Mouse (Mus musculus): ENCODE measurements around the gene Cnn2. TPM values are rescaled to one million over a fixed set of nuclear protein-coding genes. Genes with fewer than 3 reads are reported as not detected.
"Not testable (repeated sequence)": the region's sequence is repeated elsewhere in the genome, so short reads cannot be mapped to it uniquely, and the experiment has no call there.

Cnn2 gene
- polyA plus RNA-seq, 1 experiment from 2014 or later, result 320 TPM

DNA sequence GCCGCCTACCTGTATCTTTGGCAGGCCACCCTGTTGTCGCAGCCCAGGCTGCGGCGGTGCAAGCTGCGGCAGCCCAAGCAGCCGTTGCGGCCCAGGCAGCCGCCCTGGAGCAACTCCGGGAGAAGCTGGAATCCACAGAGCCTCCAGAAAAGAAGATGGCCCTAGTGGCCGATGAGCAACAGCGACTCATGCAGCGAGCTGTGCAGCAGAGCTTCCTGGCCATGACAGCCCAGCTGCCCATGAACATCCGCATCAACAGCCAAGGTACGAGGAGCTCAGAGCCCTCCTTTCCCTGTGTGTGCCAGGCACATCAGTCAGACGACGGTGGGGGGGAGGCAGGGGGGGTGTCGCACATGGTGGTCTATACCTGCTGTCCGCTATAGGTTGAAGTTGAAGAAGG is 37.7 kb upstream of the Cnn2 start:
- 82% methylated on average over 18 of the region's 18 CpGs for WGBS
- no peak for DNase-seq (ENCODE audit: low spot score)
- H3K9ac ChIP-seq (ENCODE audit: low read length), result no peak overlapping the region
- no peak overlapping the region for H3K4me3 ChIP-seq (ENCODE audit: low read depth, low read length)
- H3K27ac ChIP-seq (ENCODE audit: low read depth), result no peak overlapping the region
- no peak for ATAC-seq (replicated peaks; ENCODE audit: low FRiP score, low TSS enrichment, low read depth)
- peaks cover 53% of the 10 kb centered on the region for H3K36me3 ChIP-seq (ENCODE audit: control insufficient read depth, insufficient read depth, low read length)
- H3K4me2 ChIP-seq (ENCODE audit: low read length), result no peak overlapping the region
- peaks cover 20% of the 10 kb centered on the region for H3K4me1 ChIP-seq (replicated peaks; ENCODE audit: control insufficient read depth, insufficient read depth, low read length)
- no peaks in the 10 kb centered on the region for H3K9me3 ChIP-seq (ENCODE audit: control insufficient read depth, low read length)
- no peaks in the 10 kb centered on the region for H3K27me3 ChIP-seq (replicated peaks; ENCODE audit: control insufficient read depth, insufficient read depth, low read length)

DNA sequence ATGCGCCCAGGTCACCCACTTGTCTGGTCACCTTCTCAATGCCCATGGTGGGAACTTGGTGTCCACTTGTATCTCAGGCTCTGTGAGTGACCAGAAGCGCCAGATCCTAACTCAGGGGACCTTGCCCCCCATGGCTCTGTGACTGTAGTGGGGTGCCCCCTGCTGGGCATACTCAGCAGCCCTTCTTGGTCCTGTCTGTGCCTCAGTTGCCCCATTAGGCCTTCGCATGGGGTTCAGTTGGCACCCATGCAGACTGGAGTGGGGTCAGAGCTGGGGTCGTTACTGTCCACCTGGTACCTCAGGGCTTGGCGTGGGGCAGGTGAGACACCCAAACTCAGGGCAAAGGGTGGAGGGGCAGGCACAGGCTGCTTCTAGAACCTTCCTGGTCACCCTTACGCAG is 34.4 kb upstream of the Cnn2 start:
- H3K4me1 ChIP-seq (replicated peaks; ENCODE audit: control insufficient read depth, insufficient read depth, low read length), result no peaks in the 10 kb centered on the region
- H3K9ac ChIP-seq (ENCODE audit: low read length), result no peak overlapping the region
- ATAC-seq (replicated peaks; ENCODE audit: low FRiP score, low TSS enrichment, low read depth), result no peak
- no peaks in the 10 kb centered on the region for H3K9me3 ChIP-seq (ENCODE audit: control insufficient read depth, low read length)
- no peak overlapping the region for H3K27ac ChIP-seq (ENCODE audit: low read depth)
- no peaks in the 10 kb centered on the region for H3K27me3 ChIP-seq (replicated peaks; ENCODE audit: control insufficient read depth, insufficient read depth, low read length)
- H3K36me3 ChIP-seq (ENCODE audit: control insufficient read depth, insufficient read depth, low read length), result peaks cover 48% of the 10 kb centered on the region
- H3K4me3 ChIP-seq (ENCODE audit: low read depth, low read length), result no peak overlapping the region
- H3K4me2 ChIP-seq (ENCODE audit: low read length), result no peak overlapping the region
- no peak for DNase-seq (ENCODE audit: low spot score)
- WGBS, result 87% methylated on average over 6 of the region's 6 CpGs

DNA sequence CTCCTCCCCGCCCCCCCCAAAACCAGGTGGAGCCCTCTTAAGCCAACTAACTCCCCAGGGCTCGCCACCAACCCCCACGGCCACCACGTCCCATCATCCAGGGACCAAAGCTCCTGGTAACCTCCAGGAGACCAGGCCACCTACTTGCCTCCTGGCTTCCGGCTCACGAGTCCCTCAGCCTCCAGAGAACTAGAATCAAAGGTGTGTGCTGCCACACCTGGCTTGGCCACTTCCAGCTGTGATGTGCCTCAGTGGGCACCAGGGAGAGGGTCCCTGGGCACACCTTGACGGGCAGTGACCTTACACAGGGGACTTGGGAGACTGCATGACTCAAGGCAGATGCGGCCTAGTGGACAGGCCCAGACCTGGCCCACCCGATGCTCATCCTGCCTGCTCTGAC is 32.7 kb upstream of the Cnn2 start:
- WGBS, result 65% methylated on average over 9 of the region's 9 CpGs
- H3K9ac ChIP-seq (ENCODE audit: low read length), result no peak overlapping the region

DNA sequence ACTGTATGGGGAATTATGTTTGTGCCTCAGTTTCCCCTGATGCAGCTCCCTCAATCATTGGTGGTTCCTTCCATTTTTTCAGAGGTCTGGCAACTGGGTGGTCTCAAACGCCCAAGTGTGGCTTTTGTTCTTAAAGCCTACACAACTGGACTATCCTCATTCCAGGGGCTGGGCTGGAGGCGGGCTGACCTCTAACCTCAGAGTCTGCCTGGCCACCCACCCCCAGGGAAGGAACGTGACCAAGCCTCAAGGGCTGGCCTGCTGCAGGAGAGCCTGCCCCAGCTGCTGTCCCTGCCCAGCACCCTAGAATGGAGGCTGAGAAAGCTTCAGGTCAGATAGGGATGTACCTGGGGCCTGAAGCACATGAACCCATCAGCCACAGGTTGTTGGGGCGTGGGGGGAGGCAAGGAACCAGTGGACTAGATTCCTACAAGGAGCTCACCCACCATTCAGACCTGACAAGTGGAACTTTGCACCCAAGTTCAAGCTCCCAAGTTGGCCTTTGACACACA is 31.7 kb upstream of the Cnn2 start:
- 18% methylated on average over 4 of the region's 4 CpGs for WGBS
- H3K36me3 ChIP-seq (ENCODE audit: control insufficient read depth, insufficient read depth, low read length), result peaks cover 20% of the 10 kb centered on the region
- H3K27me3 ChIP-seq (replicated peaks; ENCODE audit: control insufficient read depth, insufficient read depth, low read length), result no peaks in the 10 kb centered on the region
- DNase-seq (ENCODE audit: low spot score) (no peak), ATAC-seq (replicated peaks; ENCODE audit: low FRiP score, low TSS enrichment, low read depth) (no peak)
- no peak overlapping the region for H3K4me2 ChIP-seq (ENCODE audit: low read length)
- no peak overlapping the region for H3K9ac ChIP-seq (ENCODE audit: low read length)
- H3K4me1 ChIP-seq (replicated peaks; ENCODE audit: control insufficient read depth, insufficient read depth, low read length), result peaks cover 6% of the 10 kb centered on the region
- H3K27ac ChIP-seq (ENCODE audit: low read depth), result no peak overlapping the region
- no peak overlapping the region for H3K4me3 ChIP-seq (ENCODE audit: low read depth, low read length)
- no peaks in the 10 kb centered on the region for H3K9me3 ChIP-seq (ENCODE audit: control insufficient read depth, low read length)

More for the DNA sequence above, 32.7 kb upstream of the Cnn2 start:
- no peaks in the 10 kb centered on the region for H3K4me1 ChIP-seq (replicated peaks; ENCODE audit: control insufficient read depth, insufficient read depth, low read length)
- H3K36me3 ChIP-seq (ENCODE audit: control insufficient read depth, insufficient read depth, low read length), result peaks cover 30% of the 10 kb centered on the region
- H3K9me3 ChIP-seq (ENCODE audit: control insufficient read depth, low read length), result no peaks in the 10 kb centered on the region
- H3K27ac ChIP-seq (ENCODE audit: low read depth), result no peak overlapping the region
- H3K4me2 ChIP-seq (ENCODE audit: low read length), result no peak overlapping the region
- H3K4me3 ChIP-seq (ENCODE audit: low read depth, low read length), result no peak overlapping the region
- DNase-seq (ENCODE audit: low spot score) (no peak), ATAC-seq (replicated peaks; ENCODE audit: low FRiP score, low TSS enrichment, low read depth) (no peak)
- no peaks in the 10 kb centered on the region for H3K27me3 ChIP-seq (replicated peaks; ENCODE audit: control insufficient read depth, insufficient read depth, low read length)

DNA sequence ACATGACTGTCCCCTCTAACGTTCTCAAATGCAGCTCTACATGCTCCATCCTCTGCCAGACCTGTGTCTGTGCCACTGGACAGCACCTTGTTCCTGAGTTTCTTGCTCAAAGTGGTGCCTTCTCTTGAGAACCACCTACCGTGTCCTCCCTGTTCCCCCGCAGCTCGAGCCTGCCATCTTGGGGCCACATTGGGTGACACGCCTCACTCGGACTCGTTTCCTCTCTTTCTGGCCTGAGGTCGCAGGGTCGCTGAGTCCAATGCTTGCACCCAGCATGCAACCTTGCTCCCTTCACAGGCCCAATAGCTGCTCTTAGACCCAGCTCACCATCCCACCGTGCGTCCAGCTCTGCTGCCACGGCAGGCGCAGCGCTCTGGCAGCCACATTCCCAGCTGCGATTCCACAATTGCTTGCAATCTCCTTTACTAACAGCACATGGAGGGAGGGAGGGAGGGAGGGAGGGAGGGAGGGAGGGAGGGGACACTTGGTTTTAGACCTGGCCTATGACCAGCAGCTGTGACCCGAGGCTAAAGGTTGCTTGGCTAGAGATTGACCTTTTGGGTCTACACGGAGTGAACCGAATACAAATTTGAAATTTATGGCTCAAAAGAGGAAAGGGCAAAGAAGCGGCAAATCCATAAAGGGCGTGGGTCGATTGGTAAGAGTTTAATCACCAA is 30.1 kb upstream of the Cnn2 start:
- Histone ChIP-seq H3K9me3 (ENCODE audit: control insufficient read depth, low read length) (no peaks in the 10 kb centered on the region), H3K36me3 (ENCODE audit: control insufficient read depth, insufficient read depth, low read length) (peaks cover 16% of the 10 kb centered on the region), H3K4me1 (replicated peaks; ENCODE audit: control insufficient read depth, insufficient read depth, low read length) (peaks cover 6% of the 10 kb centered on the region), H3K4me3 (ENCODE audit: low read depth, low read length) (no peak overlapping the region), H3K27ac (ENCODE audit: low read depth) (no peak overlapping the region), H3K4me2 (ENCODE audit: low read length) (0 out of 2 replicates have a peak overlapping the region, but pooled peaks have one; percentile 25), H3K9ac (ENCODE audit: low read length) (no peak overlapping the region), H3K27me3 (replicated peaks; ENCODE audit: control insufficient read depth, insufficient read depth, low read length) (no peaks in the 10 kb centered on the region)
- ATAC-seq (replicated peaks; ENCODE audit: low FRiP score, low TSS enrichment, low read depth) (no peak), DNase-seq (ENCODE audit: low spot score) (peak; percentile 85)
- WGBS, result 8% methylated on average over 21 of the region's 21 CpGs

DNA sequence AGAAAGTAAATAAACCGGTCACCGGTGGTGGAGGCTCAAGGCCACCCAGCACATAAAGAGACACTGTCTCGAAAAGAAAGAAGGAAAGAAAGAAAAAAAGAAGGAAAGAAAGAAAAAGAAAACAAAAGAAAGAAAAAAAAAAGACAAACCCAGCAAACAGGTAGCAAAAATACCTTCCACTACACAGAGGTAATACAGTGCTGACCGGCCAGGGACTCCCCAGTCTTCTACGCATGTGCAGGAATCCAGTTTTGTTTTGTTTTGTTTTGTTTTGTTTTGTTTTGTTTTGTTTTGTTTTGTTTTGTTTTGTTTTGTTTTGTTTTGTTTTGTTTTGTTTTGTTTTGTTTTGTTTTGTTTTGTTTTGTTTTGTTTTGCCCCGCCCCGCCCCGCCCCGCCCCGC is 29.0 kb upstream of the Cnn2 start:
- not testable (repeated sequence) for H3K27me3 ChIP-seq (replicated peaks; ENCODE audit: control insufficient read depth, insufficient read depth, low read length); H3K9ac ChIP-seq (ENCODE audit: low read length); H3K4me1 ChIP-seq (replicated peaks; ENCODE audit: control insufficient read depth, insufficient read depth, low read length); H3K9me3 ChIP-seq (ENCODE audit: control insufficient read depth, low read length); DNase-seq (ENCODE audit: low spot score); H3K4me3 ChIP-seq (ENCODE audit: low read depth, low read length); H3K27ac ChIP-seq (ENCODE audit: low read depth)
- ATAC-seq (replicated peaks; ENCODE audit: low FRiP score, low TSS enrichment, low read depth), result 0 out of 2 replicates have a peak, but pooled peaks have one; percentile 34
- Histone ChIP-seq H3K36me3 (ENCODE audit: control insufficient read depth, insufficient read depth, low read length) (peaks cover 23% of the 10 kb centered on the region), H3K4me2 (ENCODE audit: low read length) (peak overlapping the region; percentile 53; the same call in 1 of the 2 replicates)
- 34% methylated on average over 10 of the region's 10 CpGs for WGBS

DNA sequence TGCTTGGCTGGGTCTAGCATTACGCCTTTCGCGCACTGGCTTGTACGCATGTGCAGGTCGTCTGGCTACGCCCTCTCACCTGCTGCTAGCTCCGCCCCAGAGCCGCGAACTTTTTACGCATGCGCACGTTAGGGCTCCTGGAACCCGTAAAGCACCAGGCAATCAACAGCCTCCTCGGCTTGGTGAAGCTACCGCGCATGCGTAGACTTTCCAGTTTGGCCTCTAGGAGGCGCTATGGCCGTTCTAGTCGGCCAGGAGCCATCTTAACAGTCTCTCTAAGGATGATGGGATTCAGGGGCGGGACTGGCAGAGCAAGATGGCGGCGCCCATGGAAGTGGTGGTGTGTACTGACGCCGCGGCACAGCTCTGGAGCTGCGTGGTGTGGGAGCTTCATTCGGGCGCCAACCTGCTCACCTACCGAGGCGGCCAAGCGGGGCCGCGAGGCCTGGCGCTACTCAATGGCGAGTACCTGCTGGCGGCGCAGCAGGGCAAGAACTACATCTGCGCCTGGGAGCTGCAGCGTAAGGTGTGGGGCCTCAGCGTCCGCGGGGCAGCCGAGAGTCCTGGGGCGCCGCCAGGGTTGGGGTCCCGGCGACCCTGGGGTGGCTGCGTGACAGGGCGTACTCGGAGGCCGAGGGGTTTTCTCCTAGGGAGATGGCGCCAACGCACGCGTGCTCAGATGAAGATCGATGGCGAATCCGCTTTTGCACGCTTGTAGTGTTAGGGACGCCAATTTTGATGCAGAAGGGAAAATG is 28.4 kb upstream of the Cnn2 start, which contains the start of gene Wdr18:
Gene Wdr18 (plus strand): TSS at position 306 of the 755 bp plus-strand sequence.
- DNase-seq (ENCODE audit: low spot score) (peak; percentile 100), ATAC-seq (replicated peaks; ENCODE audit: low FRiP score, low TSS enrichment, low read depth) (peak; percentile 93)
- Histone ChIP-seq H3K27ac (ENCODE audit: low read depth) (peak within 1 kb of the TSS; percentile 62), H3K4me2 (ENCODE audit: low read length) (peak within 1 kb of the TSS; percentile 53), H3K4me3 (ENCODE audit: low read depth, low read length) (peak within 1 kb of the TSS; percentile 99), H3K9me3 (ENCODE audit: control insufficient read depth, low read length) (no peaks in the 10 kb centered on the region), H3K36me3 (ENCODE audit: control insufficient read depth, insufficient read depth, low read length) (peaks cover 29% of the 10 kb centered on the region), H3K9ac (ENCODE audit: low read length) (peak within 1 kb of the TSS; percentile 78), H3K27me3 (replicated peaks; ENCODE audit: control insufficient read depth, insufficient read depth, low read length) (no peaks in the 10 kb centered on the region), H3K4me1 (replicated peaks; ENCODE audit: control insufficient read depth, insufficient read depth, low read length) (peaks cover 6% of the 10 kb centered on the region)
- WGBS, result under 1% methylated on average over 60 of the region's 61 CpGs

DNA sequence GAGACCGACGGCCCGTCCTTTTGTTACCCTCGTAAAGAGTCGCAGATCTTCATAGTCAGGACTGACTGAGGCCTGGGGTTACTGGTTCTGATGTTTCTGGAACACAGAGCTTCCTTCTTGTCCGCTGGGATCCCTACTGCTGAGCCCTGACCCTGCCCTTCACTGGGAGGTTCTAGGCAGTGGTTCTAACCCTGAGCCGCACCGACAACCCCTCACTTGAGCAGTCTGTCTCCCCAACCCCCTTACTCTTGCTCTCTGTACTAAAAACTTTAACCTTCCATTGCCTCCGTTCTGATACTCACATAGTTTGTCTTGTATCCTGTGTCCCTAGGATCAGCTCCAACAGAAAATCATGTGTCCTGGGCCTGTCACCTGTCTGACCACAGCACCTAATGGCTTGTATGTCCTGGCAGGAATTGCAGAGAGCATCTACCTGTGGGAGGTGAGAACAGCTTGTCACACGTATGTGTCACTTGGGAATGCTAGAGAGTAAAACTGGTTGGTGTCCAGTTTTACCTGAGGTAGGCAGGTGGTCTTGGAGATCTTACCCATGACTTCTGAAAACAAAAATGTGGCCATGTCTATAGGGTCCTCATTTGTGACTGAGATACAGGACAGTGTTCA is 27.6 kb upstream of the Cnn2 start:
- ATAC-seq (replicated peaks; ENCODE audit: low FRiP score, low TSS enrichment, low read depth), result no peak
- H3K27ac ChIP-seq (ENCODE audit: low read depth), result no peak overlapping the region
- WGBS, result 11% methylated on average over 10 of the region's 10 CpGs

More for the DNA sequence above, 27.6 kb upstream of the Cnn2 start:
- H3K4me2 ChIP-seq (ENCODE audit: low read length), result peak overlapping the region; percentile 53
- peak overlapping the region; percentile 78 for H3K9ac ChIP-seq (ENCODE audit: low read length)
- DNase-seq (ENCODE audit: low spot score), result no peak
- peak overlapping the region; percentile 99 for H3K4me3 ChIP-seq (ENCODE audit: low read depth, low read length)
- H3K36me3 ChIP-seq (ENCODE audit: control insufficient read depth, insufficient read depth, low read length), result peaks cover 36% of the 10 kb centered on the region
- peaks cover 6% of the 10 kb centered on the region for H3K4me1 ChIP-seq (replicated peaks; ENCODE audit: control insufficient read depth, insufficient read depth, low read length)
- H3K27me3 ChIP-seq (replicated peaks; ENCODE audit: control insufficient read depth, insufficient read depth, low read length), result no peaks in the 10 kb centered on the region
- H3K9me3 ChIP-seq (ENCODE audit: control insufficient read depth, low read length), result no peaks in the 10 kb centered on the region
